Mouse (Mus musculus): ENCODE measurements at regions not wholly inside any gene's neighbourhood (a gene's known extent, or its start where the extent isn't known, plus 50 kb on each side); places are given as distances from the start of the nearest gene placed in this dataset.

GRCm38 (mm10) chr14:25342865-25343565 is 116.0 kb upstream of the Zmiz1 start:
- intact Hi-C loops (cut with DNase I) = no loop called here
- no peak for DNase-seq

GRCm38 (mm10) chr14:25345995-25346394 is 113.0 kb upstream of the Zmiz1 start:
- intact Hi-C loops (cut with DNase I) = no loop called here
- DNase-seq = no peak

DNA sequence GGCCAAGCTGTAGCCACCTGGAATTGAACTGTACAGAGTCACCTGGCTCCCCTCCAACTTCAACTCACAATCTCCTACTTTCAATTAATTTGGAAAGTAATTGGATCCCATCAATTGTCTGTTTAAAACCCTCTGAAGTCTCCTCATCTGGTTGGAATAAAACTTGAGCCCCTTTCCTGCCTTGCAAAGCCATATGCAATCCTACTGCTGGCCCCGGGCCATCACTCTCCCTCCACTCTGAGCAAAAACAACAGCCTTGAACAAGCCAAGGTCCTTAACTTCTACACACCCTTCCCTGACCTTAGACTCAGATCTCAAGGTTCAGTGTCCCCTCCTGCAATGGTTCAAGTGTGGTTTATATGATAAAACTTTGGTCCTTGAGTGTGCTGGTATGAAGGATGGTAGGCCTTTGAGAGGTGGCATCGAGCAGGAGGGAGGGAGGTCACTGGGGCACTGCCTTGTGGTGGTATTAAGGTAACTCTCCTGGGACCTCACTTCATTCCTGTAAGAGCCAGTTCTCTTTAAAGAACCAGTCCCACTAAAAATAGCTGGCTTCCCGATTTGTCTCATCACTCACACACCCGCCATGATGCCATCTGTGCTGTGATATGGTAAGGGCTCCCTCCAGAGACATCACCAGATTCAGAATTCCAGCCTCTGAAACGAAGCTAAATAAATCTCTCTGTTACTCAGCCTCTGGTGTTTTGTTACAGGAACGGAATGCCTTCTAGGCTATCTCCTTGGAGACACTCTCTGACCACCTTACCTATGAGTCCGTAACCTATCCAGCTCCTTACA is 112.0 kb upstream of the Zmiz1 start:
- DNase-seq = no peak
- intact Hi-C loops (cut with DNase I) = no loop called here

- no peak for DNase-seq
- intact Hi-C loops (cut with DNase I) = no loop called here
Measured at GRCm38 (mm10) chr14:25350282-25350964, 108.6 kb upstream of the Zmiz1 start.

- intact Hi-C loops (cut with DNase I) = no loop called here
Measured at GRCm38 (mm10) chr14:25353804-25354203, 105.2 kb upstream of the Zmiz1 start.

GRCm38 (mm10) chr14:25354288-25354850 is 104.6 kb upstream of the Zmiz1 start:
- intact Hi-C loops (cut with DNase I) = no loop called here
- no peak for DNase-seq

More at GRCm38 (mm10) chr14:25353804-25354203, 105.2 kb upstream of the Zmiz1 start:
- DNase-seq = peak; percentile 61 to 64

GRCm38 (mm10) chr14:25357805-25358204 is 101.2 kb upstream of the Zmiz1 start:
- DNase-seq = no peak
- intact Hi-C loops (cut with DNase I) = no loop called here

- DNase-seq = peak; percentile 64 to 67
- intact Hi-C loops (cut with DNase I) = no loop called here
Measured at GRCm38 (mm10) chr14:25359824-25360294, 99.1 kb upstream of the Zmiz1 start.

DNA sequence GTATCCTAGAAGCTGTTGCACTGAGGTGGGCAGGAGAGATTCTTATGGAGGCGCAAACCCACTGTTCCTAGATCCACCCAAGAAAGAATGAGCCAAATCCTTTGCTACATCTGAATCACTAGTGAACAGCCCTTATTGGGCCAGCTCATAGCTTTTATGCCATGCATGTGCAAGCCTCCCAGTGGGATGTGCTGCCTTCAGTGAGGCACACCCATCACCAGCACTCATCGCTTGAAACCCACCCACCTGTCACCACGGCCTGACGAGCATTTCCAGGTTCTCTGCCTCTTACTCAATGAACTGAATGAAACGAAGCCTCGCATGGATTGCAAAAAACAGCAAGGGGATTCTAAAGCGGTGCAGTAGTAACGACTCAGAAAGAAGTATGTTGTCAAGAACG is 98.3 kb upstream of the Zmiz1 start:
- intact Hi-C loops (cut with DNase I) = no loop called here
- DNase-seq = no peak

DNA sequence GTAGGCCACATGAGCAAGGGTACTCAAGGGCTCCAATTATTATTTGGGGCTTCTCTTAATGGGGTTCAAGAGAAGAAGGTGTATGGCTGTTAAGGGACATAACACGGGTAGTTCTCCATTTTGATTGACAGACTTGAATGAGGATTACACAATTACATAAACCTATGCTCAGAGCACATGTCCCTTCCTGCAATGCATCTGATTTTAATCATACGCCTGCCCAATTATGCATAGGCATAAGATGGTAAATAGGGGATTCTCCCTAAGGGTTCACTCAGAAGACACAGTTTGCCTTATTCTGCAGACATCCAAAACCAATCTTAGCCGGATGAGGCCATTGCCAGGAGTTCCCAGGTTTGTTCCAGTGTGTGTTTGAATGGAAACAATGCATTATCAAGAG is 97.9 kb upstream of the Zmiz1 start:
- no peak for DNase-seq
- intact Hi-C loops (cut with DNase I) = no loop called here

DNA sequence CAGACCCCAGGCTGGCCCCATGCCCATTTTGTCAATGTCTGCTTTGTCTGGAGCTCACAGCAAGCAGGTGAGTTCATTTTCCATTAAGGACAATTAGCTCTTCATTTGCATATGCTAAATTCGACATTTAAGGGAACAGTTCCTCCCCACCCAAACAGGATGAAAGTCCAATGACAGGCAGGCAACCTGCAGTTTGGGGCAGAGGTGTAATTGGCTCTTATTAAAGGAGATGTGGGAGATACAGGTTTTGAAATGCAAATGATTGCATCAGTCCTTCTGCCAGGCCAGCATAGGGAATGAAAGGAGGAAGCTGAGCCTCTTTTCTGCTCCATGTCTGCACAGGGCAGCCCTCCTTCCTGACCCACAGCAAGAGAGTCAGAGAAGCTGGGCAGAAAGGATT is 96.2 kb upstream of the Zmiz1 start:
- intact Hi-C loops (cut with DNase I) = no loop called here
- no peak for DNase-seq

- intact Hi-C loops (cut with DNase I) = no loop called here
- DNase-seq = peak in 1 of 2 experiments; percentile 61
Measured at GRCm38 (mm10) chr14:25365226-25365800, 93.7 kb upstream of the Zmiz1 start.

- DNase-seq = no peak
- intact Hi-C loops (cut with DNase I) = no loop called here
Measured at GRCm38 (mm10) chr14:25366009-25366408, 93.0 kb upstream of the Zmiz1 start.

GRCm38 (mm10) chr14:25370306-25371020 is 88.5 kb upstream of the Zmiz1 start:
- intact Hi-C loops (cut with DNase I) = loop anchor here (10.0 kb wide), 3 partner anchors 256 to 866 kb away; partner anchors contain the start of gene Ppif
- DNase-seq = no peak

- DNase-seq = no peak
- intact Hi-C loops (cut with DNase I) = loop anchor here (10.0 kb wide), 3 partner anchors 256 to 866 kb away; partner anchors contain the start of gene Ppif
Measured at GRCm38 (mm10) chr14:25371021-25371400, 88.0 kb upstream of the Zmiz1 start.

DNA sequence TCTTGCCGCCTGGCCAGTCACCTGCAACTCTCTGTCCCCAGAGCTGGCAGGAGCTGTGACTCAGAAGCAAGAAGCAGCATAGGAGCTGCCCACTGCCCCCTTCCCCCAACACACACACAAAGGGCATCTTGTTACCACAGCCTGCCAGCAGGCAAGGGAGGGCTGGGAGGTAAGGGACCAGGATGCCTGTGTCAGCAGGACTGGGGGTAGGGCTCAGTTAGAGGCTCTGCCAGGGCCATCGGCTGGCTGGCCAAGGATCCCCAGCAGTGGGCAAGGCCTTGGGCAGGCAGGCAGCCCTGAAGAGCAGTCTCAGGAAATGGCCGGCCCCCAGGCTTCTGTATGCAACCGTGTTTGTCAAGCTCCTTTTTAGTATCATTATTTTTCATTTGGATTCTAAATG is 87.3 kb upstream of the Zmiz1 start:
- intact Hi-C loops (cut with DNase I) = loop anchor here (10.0 kb wide), 3 partner anchors 257 to 867 kb away; partner anchors contain the start of gene Ppif
- DNase-seq = peak in 1 of 2 experiments; percentile 38

DNA sequence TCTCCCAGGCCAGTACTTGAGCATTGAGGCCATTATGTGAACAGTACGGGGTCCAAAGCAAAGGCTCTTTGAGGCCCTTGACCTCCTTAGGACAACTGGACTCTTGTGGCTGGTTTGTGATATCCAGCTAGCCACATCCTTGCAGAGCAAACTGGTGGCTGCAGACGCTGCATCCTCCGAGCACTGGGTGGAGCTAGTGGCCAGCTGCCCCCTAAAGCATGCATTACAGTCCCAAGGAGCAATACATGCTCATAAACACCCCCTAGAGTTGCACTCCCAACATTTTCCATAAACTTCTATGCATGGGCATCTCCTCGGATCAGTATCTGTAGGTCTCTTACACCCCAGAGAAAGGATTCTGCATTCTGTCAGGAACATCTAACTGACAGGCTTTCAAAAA is 86.4 kb upstream of the Zmiz1 start:
- intact Hi-C loops (cut with DNase I) = loop anchor here (10.0 kb wide), 3 partner anchors 258 to 868 kb away; partner anchors contain the start of gene Ppif

GRCm38 (mm10) chr14:25373167-25373566 is 85.8 kb upstream of the Zmiz1 start:
- intact Hi-C loops (cut with DNase I) = loop anchor here (10.0 kb wide), 3 partner anchors 258 to 868 kb away; partner anchors contain the start of gene Ppif
- DNase-seq = no peak

More for the DNA sequence above, 86.4 kb upstream of the Zmiz1 start:
- no peak for DNase-seq

DNA sequence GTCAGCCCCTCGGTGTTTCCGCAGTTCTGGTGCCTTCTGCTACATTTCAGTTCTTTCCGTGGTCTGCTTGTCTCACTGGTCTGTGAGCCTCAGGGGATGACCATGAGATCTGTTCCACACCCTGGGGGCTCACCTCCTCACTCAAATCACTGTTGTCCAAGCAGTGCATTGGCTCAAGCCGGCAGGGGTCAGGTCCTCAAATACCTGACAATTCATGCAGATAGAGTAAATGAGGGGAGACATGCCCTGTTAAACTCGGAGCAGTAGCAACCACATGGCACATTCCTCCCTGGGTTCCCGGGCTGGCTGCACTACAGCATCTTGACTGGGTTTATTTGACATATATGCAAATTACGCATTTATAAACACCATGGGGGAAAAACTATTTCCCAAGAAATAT is 84.0 kb upstream of the Zmiz1 start:
- DNase-seq = no peak
- intact Hi-C loops (cut with DNase I) = loop anchor here (5.0 to 10.0 kb wide), 4 partner anchors 148 to 870 kb away; partner anchors contain the start of gene Ppif

Measured in heart, postnatal 36 days (tissue).